Mouse (Mus musculus): ENCODE measurements at regions not wholly inside any gene's neighbourhood (a gene's known extent, or its start where the extent isn't known, plus 50 kb on each side); places are given as distances from the start of the nearest gene placed in this dataset.

DNA sequence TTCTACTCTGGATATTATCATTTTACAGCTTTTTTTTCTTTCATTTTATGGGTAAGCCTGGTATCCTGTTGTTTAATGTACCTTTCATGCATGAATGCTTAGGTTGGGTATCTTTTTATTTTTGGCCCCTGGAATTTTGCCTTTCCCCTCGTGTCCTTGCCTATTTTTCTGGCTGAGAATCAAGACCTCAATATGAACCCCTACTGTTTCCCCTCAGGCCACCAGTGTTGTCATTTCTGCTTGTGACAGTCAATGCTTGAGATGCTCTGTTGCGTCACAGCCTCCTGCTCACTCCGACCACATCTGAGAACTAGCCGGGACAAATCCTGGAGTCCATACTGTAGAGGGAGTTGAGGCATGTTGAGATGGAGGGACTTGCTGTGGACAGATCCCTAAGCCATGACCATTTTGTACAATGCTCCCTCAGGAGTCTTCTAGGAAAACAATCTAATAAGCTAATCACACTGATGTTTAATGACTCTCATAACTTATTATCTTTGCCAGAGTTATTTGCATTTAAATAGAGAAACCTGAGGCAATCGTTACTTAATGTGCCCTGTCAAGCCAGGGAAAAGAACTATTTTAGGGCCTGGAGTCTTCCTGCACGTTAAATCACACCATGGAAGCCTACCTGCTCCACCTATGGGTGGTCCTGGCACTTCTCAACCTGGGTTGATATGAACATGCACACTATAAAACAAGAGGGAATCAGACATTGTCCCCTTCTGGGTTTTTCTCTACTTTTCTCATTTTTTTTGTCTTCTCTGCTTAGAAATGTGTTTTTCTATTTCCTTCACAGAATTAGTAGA, 363.9 kb downstream of the Phkb start:
- Histone ChIP-seq H3K36me3 (replicated peaks; ENCODE audit: control insufficient read depth, insufficient read depth, low read length) (no peaks in the 10 kb centered on the region), H3K9ac (replicated peaks; ENCODE audit: low read depth, low read length) (no peak overlapping the region), H3K27me3 (ENCODE audit: control insufficient read depth, insufficient read depth, low read length) (no peaks in the 10 kb centered on the region), H3K4me2 (ENCODE audit: low read depth, low read length) (no peak overlapping the region), H3K9me3 (replicated peaks; ENCODE audit: control insufficient read depth, low read length) (no peaks in the 10 kb centered on the region), H3K4me1 (ENCODE audit: control insufficient read depth, insufficient read depth) (no peaks in the 10 kb centered on the region), H3K27ac (ENCODE audit: low read depth) (no peak overlapping the region), H3K4me3 (ENCODE audit: low read depth, low read length) (no peak overlapping the region)
- TF ChIP-seq EP300 (IDR thresholded peaks at IDR 0.05; ENCODE audit: low read depth): no peak
- TF ChIP-seq CTCF (IDR thresholded peaks at IDR 0.05; ENCODE audit: low read depth): no peak
- DNase-seq (ENCODE audit: low spot score): no peak
- no peak for ATAC-seq (ENCODE audit: insufficient read depth, low read depth)
- WGBS: 57% methylated on average over 6 of the region's 6 CpGs

DNA sequence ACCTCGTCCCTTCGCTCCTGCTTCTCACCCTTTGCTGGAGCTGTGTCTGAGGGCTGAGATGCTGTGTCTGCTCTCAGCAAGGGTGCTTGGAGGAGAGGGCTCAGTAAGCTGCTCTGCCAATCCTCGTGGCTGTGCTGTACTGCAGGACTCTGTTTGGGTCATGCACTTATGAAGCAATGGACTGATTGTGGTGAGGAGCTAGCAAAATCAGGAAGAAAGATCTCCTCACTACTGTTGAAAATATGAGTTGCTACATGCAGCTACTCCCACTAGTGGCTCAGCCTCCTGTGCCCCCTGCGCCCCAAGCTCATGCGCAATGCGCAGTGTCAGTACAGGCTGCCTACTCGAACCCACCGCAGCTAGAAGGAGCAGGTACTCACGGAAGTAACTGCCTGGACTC, 362.3 kb downstream of the Phkb start:
- WGBS: 65% methylated on average over 9 of the region's 9 CpGs
- Histone ChIP-seq H3K4me1 (ENCODE audit: control insufficient read depth, insufficient read depth) (no peaks in the 10 kb centered on the region), H3K4me2 (ENCODE audit: low read depth, low read length) (no peak overlapping the region), H3K27ac (ENCODE audit: low read depth) (no peak overlapping the region), H3K9ac (replicated peaks; ENCODE audit: low read depth, low read length) (no peak overlapping the region), H3K27me3 (ENCODE audit: control insufficient read depth, insufficient read depth, low read length) (no peaks in the 10 kb centered on the region), H3K9me3 (replicated peaks; ENCODE audit: control insufficient read depth, low read length) (no peaks in the 10 kb centered on the region), H3K4me3 (ENCODE audit: low read depth, low read length) (no peak overlapping the region), H3K36me3 (replicated peaks; ENCODE audit: control insufficient read depth, insufficient read depth, low read length) (no peaks in the 10 kb centered on the region)
- no peak for TF ChIP-seq EP300 (IDR thresholded peaks at IDR 0.05; ENCODE audit: low read depth)
- TF ChIP-seq CTCF (IDR thresholded peaks at IDR 0.05; ENCODE audit: low read depth): no peak
- DNase-seq (ENCODE audit: low spot score) (no peak), ATAC-seq (ENCODE audit: insufficient read depth, low read depth) (no peak)

DNA sequence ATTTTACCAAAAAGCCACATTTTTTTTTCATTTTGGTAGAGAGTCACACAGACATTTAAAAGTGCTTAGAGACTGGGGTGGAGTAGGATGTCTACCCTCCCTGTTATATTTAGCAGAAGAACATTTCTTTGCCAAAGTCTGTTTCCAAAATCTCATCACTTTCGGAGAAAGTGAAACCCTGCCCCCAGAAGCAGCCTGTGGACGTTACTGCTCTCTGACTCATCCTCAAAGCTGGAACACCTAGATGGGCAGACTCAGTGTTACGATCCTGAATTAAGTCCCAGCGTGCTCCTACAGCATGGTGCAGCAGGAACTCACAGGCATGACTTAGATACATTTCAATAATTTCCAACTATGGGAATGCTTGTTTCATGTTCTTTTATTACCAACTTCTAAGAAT, 361.1 kb downstream of the Phkb start:
- Histone ChIP-seq H3K4me3 (ENCODE audit: low read depth, low read length) (no peak overlapping the region), H3K27ac (ENCODE audit: low read depth) (no peak overlapping the region), H3K9me3 (replicated peaks; ENCODE audit: control insufficient read depth, low read length) (no peaks in the 10 kb centered on the region), H3K27me3 (ENCODE audit: control insufficient read depth, insufficient read depth, low read length) (no peaks in the 10 kb centered on the region), H3K4me2 (ENCODE audit: low read depth, low read length) (no peak overlapping the region), H3K4me1 (ENCODE audit: control insufficient read depth, insufficient read depth) (no peaks in the 10 kb centered on the region), H3K36me3 (replicated peaks; ENCODE audit: control insufficient read depth, insufficient read depth, low read length) (no peaks in the 10 kb centered on the region), H3K9ac (replicated peaks; ENCODE audit: low read depth, low read length) (no peak overlapping the region)
- DNase-seq (ENCODE audit: low spot score) (no peak), ATAC-seq (ENCODE audit: insufficient read depth, low read depth) (no peak)
- WGBS: 65% methylated on average over 4 of the region's 4 CpGs
- TF ChIP-seq CTCF (IDR thresholded peaks at IDR 0.05; ENCODE audit: low read depth): no peak
- no peak for TF ChIP-seq EP300 (IDR thresholded peaks at IDR 0.05; ENCODE audit: low read depth)

- TF ChIP-seq CTCF (IDR thresholded peaks at IDR 0.05; ENCODE audit: low read depth) (no peak), EP300 (IDR thresholded peaks at IDR 0.05; ENCODE audit: low read depth) (no peak)
- H3K4me2 ChIP-seq (ENCODE audit: low read depth, low read length): no peak overlapping the region
- H3K4me1 ChIP-seq (ENCODE audit: control insufficient read depth, insufficient read depth): no peaks in the 10 kb centered on the region
- H3K9ac ChIP-seq (replicated peaks; ENCODE audit: low read depth, low read length): no peak overlapping the region
- ATAC-seq (ENCODE audit: insufficient read depth, low read depth) (no peak), DNase-seq (ENCODE audit: low spot score) (no peak)
- H3K27me3 ChIP-seq (ENCODE audit: control insufficient read depth, insufficient read depth, low read length): no peaks in the 10 kb centered on the region
- no peak overlapping the region for H3K27ac ChIP-seq (ENCODE audit: low read depth)
- no peak overlapping the region for H3K4me3 ChIP-seq (ENCODE audit: low read depth, low read length)
- no peaks in the 10 kb centered on the region for H3K36me3 ChIP-seq (replicated peaks; ENCODE audit: control insufficient read depth, insufficient read depth, low read length)
- no peaks in the 10 kb centered on the region for H3K9me3 ChIP-seq (replicated peaks; ENCODE audit: control insufficient read depth, low read length)
- 71% methylated on average over 4 of the region's 4 CpGs for WGBS
These were observed 351.5 kb downstream of the Phkb start for GRCm38 (mm10) chr8:86192262-86192661.

- no peak for DNase-seq (ENCODE audit: low spot score)
These were observed 343.9 kb downstream of the Phkb start for GRCm38 (mm10) chr8:86184671-86185070.

DNA sequence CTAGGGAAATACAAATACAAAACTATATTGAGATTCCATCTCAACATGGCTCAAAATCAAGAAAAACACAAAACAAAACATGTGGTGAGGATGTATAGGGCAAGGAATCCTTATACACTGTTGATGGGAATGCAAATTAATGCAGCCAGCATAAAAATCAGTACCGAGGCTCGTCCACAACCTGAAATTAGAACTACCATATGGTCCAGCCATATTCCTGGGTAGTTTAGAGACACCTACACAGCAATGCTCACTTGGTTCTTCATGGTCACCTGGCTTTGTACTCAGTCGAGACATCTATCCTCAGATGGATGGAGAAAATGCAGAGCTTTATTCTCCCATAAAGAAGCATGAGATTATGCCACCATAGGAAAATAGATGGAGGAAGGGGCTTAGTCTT, 340.0 kb downstream of the Phkb start:
- no peak for TF ChIP-seq EP300 (IDR thresholded peaks at IDR 0.05; ENCODE audit: low read depth)
- no peak for TF ChIP-seq CTCF (IDR thresholded peaks at IDR 0.05; ENCODE audit: low read depth)
- H3K36me3 ChIP-seq (replicated peaks; ENCODE audit: control insufficient read depth, insufficient read depth, low read length): no peaks in the 10 kb centered on the region
- H3K9ac ChIP-seq (replicated peaks; ENCODE audit: low read depth, low read length): no peak overlapping the region
- no peak overlapping the region for H3K4me2 ChIP-seq (ENCODE audit: low read depth, low read length)
- no peaks in the 10 kb centered on the region for H3K4me1 ChIP-seq (ENCODE audit: control insufficient read depth, insufficient read depth)
- no peak for DNase-seq (ENCODE audit: low spot score)
- no peaks in the 10 kb centered on the region for H3K27me3 ChIP-seq (ENCODE audit: control insufficient read depth, insufficient read depth, low read length)
- H3K27ac ChIP-seq (ENCODE audit: low read depth): no peak overlapping the region
- no peak overlapping the region for H3K4me3 ChIP-seq (ENCODE audit: low read depth, low read length)
- no peaks in the 10 kb centered on the region for H3K9me3 ChIP-seq (replicated peaks; ENCODE audit: control insufficient read depth, low read length)
- WGBS: 75% methylated on average over 3 of the region's 3 CpGs
- ATAC-seq (ENCODE audit: insufficient read depth, low read depth): no peak

More at GRCm38 (mm10) chr8:86184671-86185070, 343.9 kb downstream of the Phkb start:
- no peak overlapping the region for H3K4me3 ChIP-seq (ENCODE audit: low read depth, low read length)
- no peak overlapping the region for H3K27ac ChIP-seq (ENCODE audit: low read depth)
- ATAC-seq (ENCODE audit: insufficient read depth, low read depth): no peak
- no peak overlapping the region for H3K9ac ChIP-seq (replicated peaks; ENCODE audit: low read depth, low read length)
- H3K9me3 ChIP-seq (replicated peaks; ENCODE audit: control insufficient read depth, low read length): no peaks in the 10 kb centered on the region
- H3K4me1 ChIP-seq (ENCODE audit: control insufficient read depth, insufficient read depth): no peaks in the 10 kb centered on the region
- TF ChIP-seq EP300 (IDR thresholded peaks at IDR 0.05; ENCODE audit: low read depth): no peak
- TF ChIP-seq CTCF (IDR thresholded peaks at IDR 0.05; ENCODE audit: low read depth): no peak
- H3K36me3 ChIP-seq (replicated peaks; ENCODE audit: control insufficient read depth, insufficient read depth, low read length): no peaks in the 10 kb centered on the region
- H3K4me2 ChIP-seq (ENCODE audit: low read depth, low read length): no peak overlapping the region
- H3K27me3 ChIP-seq (ENCODE audit: control insufficient read depth, insufficient read depth, low read length): no peaks in the 10 kb centered on the region
- WGBS: 73% methylated on average over 5 of the region's 5 CpGs
